Mouse (Mus musculus) embryonic fibroblast, embryonic 13.5 days (primary cell): ENCODE measurements around the gene Znrf3.

Source experiments
- CTCF ChIP-seq: IDR thresholded peaks from 2 replicates; pipeline ENCODE4 v1.5.1; 2011; ENCODE audit warnings: mild to moderate bottlenecking, control low read depth, low read length, moderate library complexity, borderline replicate concordance; ENCODE audit not compliant: insufficient read depth
- POLR2A ChIP-seq: IDR thresholded peaks from 2 replicates; pipeline ENCODE4 v1.6.1; 2011; ENCODE audit warnings: low read depth, mild to moderate bottlenecking, control low read depth, low read length, moderate library complexity

GRCm38 (mm10) chr11:5368492-5368891, 76.2 kb downstream of the Znrf3 start:
- no peak for TF ChIP-seq CTCF
- no peak for TF ChIP-seq POLR2A
